Mouse (Mus musculus): ENCODE results near the gene Rbl1.

- TF ChIP-seq POLR2AphosphoS2 (IDR thresholded peaks at IDR 0.05; ENCODE audit: low read depth, low read length), result no peak
- no peak for TF ChIP-seq CTCF (conservative IDR thresholded peaks at IDR 0.05 in 1 of 2, IDR thresholded peaks at IDR 0.05 in 1 of 2; ENCODE audit: low read depth in 2 of 2, low read length in 2 of 2)
- TF ChIP-seq KAT2A (IDR thresholded peaks at IDR 0.05; ENCODE audit: insufficient replicate concordance, low read length), result no peak
- no peak; the same call in 1 of the 2 replicates for TF ChIP-seq TBP (conservative IDR thresholded peaks at IDR 0.05; ENCODE audit: low read depth, low read length)
- no peak for TF ChIP-seq E2F4 (IDR thresholded peaks at IDR 0.05; ENCODE audit: insufficient replicate concordance, low read depth, low read length)
- no peak for TF ChIP-seq USF2 (conservative IDR thresholded peaks at IDR 0.05; ENCODE audit: low read depth, low read length)
- TF ChIP-seq ZKSCAN1 (IDR thresholded peaks at IDR 0.05; ENCODE audit: borderline replicate concordance, low read depth, low read length), result no peak
- peak; percentile 75; the same call in 1 of the 2 replicates for TF ChIP-seq UBTF (IDR thresholded peaks at IDR 0.05; ENCODE audit: low read depth, low read length)
- no peak for TF ChIP-seq GABPA (IDR thresholded peaks at IDR 0.05; ENCODE audit: insufficient replicate concordance, low read depth, low read length)
- TF ChIP-seq MEF2A (IDR thresholded peaks at IDR 0.05; ENCODE audit: borderline replicate concordance, low read depth, low read length), result no peak
- no peak for TF ChIP-seq SMC3 (IDR thresholded peaks at IDR 0.05; ENCODE audit: low read depth, low read length)
- no peak for TF ChIP-seq MYC (IDR thresholded peaks at IDR 0.05; ENCODE audit: low read depth, low read length)
- no peak for TF ChIP-seq ZNF384 (IDR thresholded peaks at IDR 0.05; ENCODE audit: low read depth, low read length)
These were observed 69.8 kb downstream of the Rbl1 start for GRCm38 (mm10) chr2:157134479-157134931.

All from CH12.LX (cell line).